Mouse (Mus musculus) hindbrain, embryonic 11.5 days (tissue): ENCODE measurements around the gene Pip4k2a. TPM values are rescaled to one million over a fixed set of nuclear protein-coding genes. Genes with fewer than 3 reads are reported as not detected.

Experiments used
- ATAC-seq: fragments of 200-750 bp; cut with Nextera tagmentation; 2 replicates; pipeline ENCODE4 v1.8.0; 2017; ENCODE audit warnings: mild to moderate bottlenecking, moderate TSS enrichment, moderate library complexity; ENCODE audit not compliant: low FRiP score
- DNase-seq: peaks from one replicate; pipeline ENCODE4 v3.0.0-alpha.2; 2015; ENCODE audit warnings: low spot score
- H3K27ac ChIP-seq: fragments of 300-500 bp; sonication (generic); 2 replicates; pipeline ENCODE4 v1.5.1; 2014; ENCODE audit warnings: mild to moderate bottlenecking, low read depth, low read length
- H3K27me3 ChIP-seq: fragments of 300-500 bp; sonication (generic); 2 replicates; pipeline ENCODE4 v1.6.1; 2014; ENCODE audit warnings: mild to moderate bottlenecking, low read length, moderate library complexity, mixed read lengths; ENCODE audit not compliant: control insufficient read depth, insufficient read depth
- H3K36me3 ChIP-seq: fragments of 300-500 bp; sonication (generic); 2 replicates; pipeline ENCODE4 v1.6.1; 2014; ENCODE audit warnings: mild to moderate bottlenecking, low read length, moderate library complexity, mixed read lengths; ENCODE audit not compliant: control insufficient read depth, insufficient read depth
- H3K4me1 ChIP-seq: fragments of 300-500 bp; sonication (generic); replicated peaks from 2 replicates; pipeline ENCODE4 v1.6.1; 2014; ENCODE audit warnings: low read length, mixed read lengths; ENCODE audit not compliant: control insufficient read depth, insufficient read depth
- H3K4me2 ChIP-seq: fragments of 300-500 bp; sonication (generic); replicated peaks from 2 replicates; pipeline ENCODE4 v1.6.1; 2014; ENCODE audit warnings: mild to moderate bottlenecking, low read depth, low read length
- H3K4me3 ChIP-seq: fragments of 300-500 bp; sonication (generic); 2 replicates; pipeline ENCODE4 v1.5.1; 2014; ENCODE audit warnings: low read depth, low read length
- H3K9ac ChIP-seq: fragments of 300-500 bp; sonication (generic); 2 replicates; pipeline ENCODE4 v1.6.1; 2014; ENCODE audit warnings: low read depth, low read length
- H3K9me3 ChIP-seq: fragments of 300-500 bp; sonication (generic); 2 replicates; pipeline ENCODE4 v1.6.1; 2016; ENCODE audit warnings: low read length; ENCODE audit not compliant: control insufficient read depth
- WGBS: fragments of 180-500 bp; shearing (Covaris S2); extraction: QIAGEN DNeasy Blood & Tissue Kit; methylation state at CpG from one replicate; pipeline ENCODE4 v1.1.7; 2014; 5-methylcytosine and 5-hydroxymethylcytosine counted together
- polyA plus RNA-seq: library from polyadenylated mRNA; unstranded; fragments of >200 nt; fragmentation: Nextera tagmentation; extraction: Ambion mirVana; gene quantifications from 2 replicates; pipeline ENCODE4 v1.2.1, GENCODE M21; 2014

Gene Pip4k2a
- polyA plus RNA-seq, 1 experiment from 2014 or later: 10.8 TPM

GRCm38 (mm10) chr2:18956424-18956823 lies 41.5 kb downstream of the Pip4k2a start:
- Histone ChIP-seq H3K4me3 (no peak overlapping the region), H3K27ac (no peak overlapping the region), H3K9ac (no peak overlapping the region), H3K4me1 (no peaks in the 10 kb centered on the region), H3K36me3 (no peaks in the 10 kb centered on the region), H3K27me3 (no peaks in the 10 kb centered on the region), H3K9me3 (no peaks in the 10 kb centered on the region), H3K4me2 (no peak overlapping the region)
- DNase-seq: no peak
- 83% methylated on average over 3 of the region's 3 CpGs for WGBS
- ATAC-seq: no peak

GRCm38 (mm10) chr2:18955671-18956070 lies 42.3 kb downstream of the Pip4k2a start:
- no peaks in the 10 kb centered on the region for H3K36me3 ChIP-seq
- ATAC-seq (no peak), DNase-seq (no peak)
- no peak overlapping the region for H3K9ac ChIP-seq
- H3K4me1 ChIP-seq: no peaks in the 10 kb centered on the region
- no peaks in the 10 kb centered on the region for H3K27me3 ChIP-seq
- H3K4me2 ChIP-seq: no peak overlapping the region
- 92% methylated on average over 13 of the region's 13 CpGs for WGBS
- no peaks in the 10 kb centered on the region for H3K9me3 ChIP-seq
- no peak overlapping the region for H3K4me3 ChIP-seq
- H3K27ac ChIP-seq: no peak overlapping the region

DNA sequence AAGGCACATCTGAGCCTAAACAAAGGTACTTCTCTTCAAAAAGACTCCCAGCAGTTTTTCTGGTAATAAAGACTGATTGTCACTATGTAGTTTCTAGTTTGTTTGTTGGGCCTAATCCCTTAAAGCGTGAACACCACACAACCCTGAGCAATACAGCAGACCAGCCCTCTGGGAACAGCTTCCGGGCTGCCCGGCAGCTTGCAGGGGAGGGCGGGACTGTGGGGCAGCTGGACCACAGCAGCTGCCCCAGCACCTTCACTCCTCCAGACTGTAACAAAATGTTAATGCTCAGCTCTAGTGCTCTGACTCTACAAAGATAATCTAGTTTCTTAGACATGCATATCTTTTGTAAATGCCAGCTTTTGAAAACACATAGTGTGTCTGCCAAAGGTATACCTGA lies 42.9 kb downstream of the Pip4k2a start:
- H3K4me2 ChIP-seq: no peak overlapping the region
- ATAC-seq (no peak), DNase-seq (no peak)
- no peaks in the 10 kb centered on the region for H3K4me1 ChIP-seq
- no peaks in the 10 kb centered on the region for H3K27me3 ChIP-seq
- no peak overlapping the region for H3K4me3 ChIP-seq
- no peaks in the 10 kb centered on the region for H3K9me3 ChIP-seq
- WGBS: 55% methylated on average over 4 of the region's 4 CpGs
- no peaks in the 10 kb centered on the region for H3K36me3 ChIP-seq
- H3K9ac ChIP-seq: no peak overlapping the region
- H3K27ac ChIP-seq: no peak overlapping the region

GRCm38 (mm10) chr2:18954422-18954821 lies 43.5 kb downstream of the Pip4k2a start:
- no peaks in the 10 kb centered on the region for H3K36me3 ChIP-seq
- 90% methylated on average over 4 of the region's 4 CpGs for WGBS
- no peak overlapping the region for H3K4me2 ChIP-seq
- DNase-seq: no peak
- no peaks in the 10 kb centered on the region for H3K9me3 ChIP-seq
- no peak overlapping the region for H3K27ac ChIP-seq
- no peak overlapping the region for H3K9ac ChIP-seq
- no peak for ATAC-seq
- no peaks in the 10 kb centered on the region for H3K27me3 ChIP-seq
- no peak overlapping the region for H3K4me3 ChIP-seq
- H3K4me1 ChIP-seq: no peaks in the 10 kb centered on the region

GRCm38 (mm10) chr2:18952102-18952673 lies 45.7 kb downstream of the Pip4k2a start:
- ATAC-seq: no peak
- no peak for DNase-seq
- WGBS: 71% methylated on average over 7 of the region's 7 CpGs
- Histone ChIP-seq H3K4me3 (no peak overlapping the region), H3K27me3 (no peaks in the 10 kb centered on the region), H3K4me2 (no peak overlapping the region), H3K9ac (no peak overlapping the region), H3K9me3 (no peaks in the 10 kb centered on the region), H3K4me1 (no peaks in the 10 kb centered on the region), H3K27ac (no peak overlapping the region), H3K36me3 (no peaks in the 10 kb centered on the region)

GRCm38 (mm10) chr2:18950758-18951157 lies 47.2 kb downstream of the Pip4k2a start:
- H3K27me3 ChIP-seq: no peaks in the 10 kb centered on the region
- H3K9me3 ChIP-seq: no peaks in the 10 kb centered on the region
- H3K4me1 ChIP-seq: no peaks in the 10 kb centered on the region
- H3K4me2 ChIP-seq: no peak overlapping the region
- H3K9ac ChIP-seq: no peak overlapping the region
- no peak overlapping the region for H3K27ac ChIP-seq
- ATAC-seq (no peak), DNase-seq (no peak)
- 87% methylated on average over 2 of the region's 2 CpGs for WGBS
- no peak overlapping the region for H3K4me3 ChIP-seq
- H3K36me3 ChIP-seq: no peaks in the 10 kb centered on the region

DNA sequence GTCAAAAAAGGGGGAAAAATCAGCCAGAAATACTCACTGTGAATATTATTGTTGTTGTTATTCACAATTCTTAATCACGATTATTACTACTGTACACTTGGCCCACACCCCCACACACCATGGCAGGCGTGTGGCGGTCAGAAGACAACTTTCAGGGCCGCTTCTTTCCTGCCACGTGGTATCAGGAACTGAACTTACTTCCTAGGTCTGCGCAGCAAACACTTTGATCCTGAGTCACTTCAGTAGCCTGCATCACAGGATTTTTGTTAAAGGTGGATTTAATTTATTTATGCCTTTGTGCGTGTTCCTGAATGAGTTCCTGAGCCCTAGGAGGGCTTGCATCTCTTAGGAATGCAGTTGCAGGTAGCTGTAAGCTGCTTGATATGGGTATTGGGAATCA lies 49.2 kb downstream of the Pip4k2a start:
- no peaks in the 10 kb centered on the region for H3K9me3 ChIP-seq
- no peaks in the 10 kb centered on the region for H3K36me3 ChIP-seq
- no peak for ATAC-seq
- H3K4me3 ChIP-seq: no peak overlapping the region
- no peak overlapping the region for H3K27ac ChIP-seq
- no peak for DNase-seq
- H3K27me3 ChIP-seq: no peaks in the 10 kb centered on the region
- 87% methylated on average over 7 of the region's 7 CpGs for WGBS
- no peak overlapping the region for H3K9ac ChIP-seq
- no peak overlapping the region for H3K4me2 ChIP-seq
- no peaks in the 10 kb centered on the region for H3K4me1 ChIP-seq

GRCm38 (mm10) chr2:18947669-18948459 lies 50.1 kb downstream of the Pip4k2a start:
- Histone ChIP-seq H3K9ac (no peak overlapping the region), H3K4me2 (no peak overlapping the region), H3K4me3 (no peak overlapping the region), H3K27me3 (no peaks in the 10 kb centered on the region), H3K36me3 (no peaks in the 10 kb centered on the region), H3K9me3 (no peaks in the 10 kb centered on the region), H3K27ac (no peak overlapping the region), H3K4me1 (no peaks in the 10 kb centered on the region)
- DNase-seq: no peak
- ATAC-seq: no peak
- WGBS: 73% methylated on average over 7 of the region's 7 CpGs

GRCm38 (mm10) chr2:18945438-18945837 lies 52.5 kb downstream of the Pip4k2a start:
- 70% methylated on average over 1 of the region's 1 CpGs for WGBS

More at GRCm38 (mm10) chr2:18945438-18945837, 52.5 kb downstream of the Pip4k2a start:
- H3K9ac ChIP-seq: no peak overlapping the region
- DNase-seq: no peak
- H3K4me2 ChIP-seq: no peak overlapping the region
- no peak for ATAC-seq
- no peaks in the 10 kb centered on the region for H3K27me3 ChIP-seq
- no peak overlapping the region for H3K27ac ChIP-seq
- no peaks in the 10 kb centered on the region for H3K36me3 ChIP-seq
- H3K4me3 ChIP-seq: no peak overlapping the region
- no peaks in the 10 kb centered on the region for H3K4me1 ChIP-seq
- no peaks in the 10 kb centered on the region for H3K9me3 ChIP-seq
